Mouse (Mus musculus) urinary bladder, postnatal 10 days (tissue): ENCODE measurements around the gene 4930433I11Rik.
"Not testable (repeated sequence)": the region's sequence is repeated elsewhere in the genome, so short reads cannot be mapped to it uniquely, and the experiment has no call there.

Experiments used
- DNase-seq: peaks from one replicate; pipeline ENCODE4 v3.0.0; 2022; ENCODE audit warnings: low spot score

Gene 4930433I11Rik

DNA sequence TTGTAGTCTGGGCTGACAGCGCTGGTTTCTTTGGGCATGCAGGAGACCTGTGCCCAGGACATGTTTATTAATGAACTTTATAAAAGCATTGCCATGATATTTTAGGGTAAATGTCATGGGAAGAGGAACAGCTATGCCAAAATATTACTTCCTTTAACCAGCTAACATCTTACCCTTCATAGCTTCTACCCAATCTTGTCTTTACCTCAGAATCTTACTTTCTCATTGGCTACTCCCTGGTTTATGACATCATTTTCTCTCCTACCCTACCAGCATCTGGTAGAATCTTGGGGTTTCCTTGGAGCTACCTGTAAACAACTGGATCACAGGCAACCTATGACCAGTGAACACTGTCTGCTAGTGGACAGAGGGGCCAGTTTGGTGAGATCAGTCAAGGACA is at the start of gene 4930433I11Rik:
4930433I11Rik (plus strand) TSS at position 301 of the 400 bp plus-strand sequence.
- DNase-seq: no peak

DNA sequence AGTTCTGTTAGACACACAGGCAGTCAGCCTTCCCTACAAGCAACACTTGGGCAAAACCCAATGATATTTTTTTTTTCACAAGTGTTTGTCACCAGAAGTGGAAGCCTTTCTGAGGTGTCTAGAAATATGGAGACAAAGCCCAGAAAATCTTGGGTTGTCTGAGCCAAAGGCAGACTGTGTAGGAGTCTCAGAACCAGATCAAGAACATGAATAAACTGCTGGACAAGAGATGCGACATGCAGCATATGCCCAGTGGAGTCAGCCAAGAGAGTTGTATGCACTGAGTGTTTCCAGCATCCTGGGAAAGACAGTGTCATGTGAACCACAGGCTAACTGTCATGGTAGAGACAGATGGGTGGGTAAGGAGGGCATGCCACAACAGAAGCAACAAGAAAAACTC is 48.0 kb upstream of the 4930433I11Rik start:
- DNase-seq: no peak

DNA sequence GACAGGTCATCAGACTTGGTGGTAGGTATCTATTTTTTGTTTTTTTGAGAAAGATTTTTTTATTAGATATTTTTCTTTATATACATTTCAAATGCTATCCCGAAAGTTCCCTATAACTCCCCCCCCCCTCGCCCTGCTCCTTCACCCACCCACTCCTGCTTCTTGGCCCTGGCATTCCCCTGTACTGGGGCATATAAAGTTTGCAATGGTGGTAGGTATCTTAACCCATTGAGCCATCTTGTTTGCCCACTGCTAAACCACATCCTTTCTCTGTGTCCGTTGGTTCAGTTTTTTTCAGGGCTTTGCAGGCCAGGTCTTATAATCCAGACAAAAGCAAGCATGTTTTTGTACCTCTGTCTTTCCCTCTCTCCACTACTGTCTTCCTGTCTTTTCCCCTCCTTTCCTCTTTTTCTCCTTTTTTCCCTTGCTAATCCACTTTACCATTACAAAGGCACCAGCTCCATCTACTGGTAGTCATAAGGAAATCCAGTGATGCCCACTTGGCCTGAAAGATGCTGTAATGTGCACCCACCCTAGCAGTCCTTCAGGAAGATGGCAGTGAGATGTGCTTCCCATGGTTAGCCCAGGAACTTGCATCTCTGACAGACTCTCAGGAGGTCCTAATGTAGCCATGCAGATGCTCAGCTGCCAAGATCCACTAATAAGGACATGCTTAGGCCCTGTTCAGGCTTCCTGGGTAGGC is 45.0 kb upstream of the 4930433I11Rik start:
- no peak for DNase-seq

DNA sequence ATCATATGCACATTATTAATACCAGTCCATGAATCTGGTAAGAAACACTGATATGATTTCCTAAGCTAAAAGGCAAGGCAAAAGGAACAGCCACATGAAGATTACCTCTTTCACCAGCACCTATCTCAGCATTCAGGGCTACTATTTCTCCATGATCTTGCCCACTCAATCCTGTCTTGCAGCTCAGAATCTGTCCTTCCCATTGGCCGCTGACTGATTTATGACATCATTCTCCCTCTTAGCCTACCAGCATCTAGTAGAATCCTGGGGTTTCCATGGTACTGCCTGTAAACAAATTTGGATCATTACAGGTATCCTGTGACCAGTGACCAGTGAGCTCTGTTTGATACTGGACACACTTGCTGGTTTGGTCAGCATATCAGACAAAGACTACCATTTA is 45.1 kb downstream of the 4930433I11Rik start, which contains the start of gene Gm4884:
Gm4884 (plus strand) TSS at position 301 of the 400 bp plus-strand sequence.
- DNase-seq: not testable (repeated sequence)

DNA sequence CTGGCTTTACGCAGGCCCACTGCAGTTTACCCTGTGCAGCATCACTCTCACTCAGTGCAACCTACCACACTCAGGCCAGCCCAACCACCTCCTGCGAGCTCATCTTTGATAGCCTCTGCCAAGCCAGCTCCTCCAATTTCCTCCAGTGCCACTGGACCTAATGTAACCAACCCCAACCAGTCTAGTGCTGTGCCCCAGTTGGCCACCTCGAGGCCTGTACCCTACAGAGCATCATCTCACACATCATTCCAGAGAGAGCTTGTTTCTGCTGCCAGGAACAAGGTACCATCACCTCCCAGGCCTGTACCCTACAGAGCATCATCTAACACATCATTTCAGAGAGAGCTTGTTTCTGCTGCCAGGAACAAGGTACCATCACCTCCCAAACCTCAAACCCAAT is 56.7 kb downstream of the 4930433I11Rik start:
- not testable (repeated sequence) for DNase-seq
